Mouse (Mus musculus): ENCODE measurements around the gene Ablim1.

- no peak for TF ChIP-seq CTCF (IDR thresholded peaks at IDR 0.05; ENCODE audit: low read depth)
- TF ChIP-seq EP300 (IDR thresholded peaks at IDR 0.05; ENCODE audit: low read depth): no peak
These were observed 40.0 kb downstream of the Ablim1 start for GRCm38 (mm10) chr19:57274717-57275116.
